Mouse (Mus musculus): ENCODE results near the gene Csgalnact2.

DNA sequence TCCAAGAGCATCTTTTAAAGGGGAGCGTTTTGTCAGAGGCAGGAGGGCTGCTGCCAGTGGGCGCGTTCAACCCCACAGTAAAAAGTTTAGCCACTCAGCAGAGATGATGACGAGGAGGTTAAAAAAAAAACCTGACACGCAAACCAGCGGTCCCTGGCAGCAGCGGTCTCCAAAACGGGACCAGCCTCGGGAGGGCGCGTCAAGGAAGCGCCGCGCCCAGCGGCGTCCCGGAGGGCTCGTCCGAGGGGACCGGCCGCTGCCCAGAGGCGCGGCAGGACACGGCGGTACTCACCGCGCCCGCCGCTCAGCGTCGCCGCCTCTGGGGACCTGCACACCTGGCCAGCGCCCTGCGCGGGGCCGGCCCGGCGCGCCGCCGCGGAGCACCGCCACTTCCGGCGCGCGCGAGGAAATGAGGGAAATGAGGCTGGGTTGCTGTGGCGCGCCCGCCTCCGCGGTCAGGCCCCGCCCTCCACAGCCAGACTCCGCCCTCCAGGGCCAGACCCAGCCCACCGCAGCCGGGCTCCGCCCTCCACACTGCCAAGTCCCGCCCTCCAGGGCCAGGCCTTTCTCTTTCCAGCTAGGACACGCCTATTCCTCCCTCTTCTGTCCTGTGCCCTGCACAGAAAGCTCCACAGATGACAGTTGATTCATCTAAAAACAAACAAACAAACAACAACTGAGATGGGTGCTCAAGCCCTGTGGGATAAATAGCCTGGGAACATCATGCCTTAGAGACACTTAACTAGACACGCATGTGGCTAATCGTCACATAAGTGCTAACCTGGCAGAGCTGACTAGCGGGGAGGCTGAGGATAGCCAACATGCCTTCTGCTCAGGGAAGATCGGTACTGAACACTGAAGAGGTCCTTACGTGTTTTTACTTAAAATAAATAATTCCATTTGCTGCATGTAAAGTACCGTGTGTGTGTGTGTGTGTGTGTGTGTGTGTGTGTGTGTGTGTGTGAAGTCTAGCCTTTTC lies at the start of gene Csgalnact2:
- TF ChIP-seq CTCF (IDR thresholded peaks at IDR 0.05; ENCODE audit: low read depth) (no peak), EP300 (IDR thresholded peaks at IDR 0.05; ENCODE audit: low read depth) (no peak)
